Mouse (Mus musculus) hindbrain, embryonic 11.5 days (tissue): ENCODE measurements at regions not wholly inside any gene's neighbourhood (a gene's known extent, or its start where the extent isn't known, plus 50 kb on each side); places are given as distances from the start of the nearest gene placed in this dataset.
A peak's percentile ranks its signal among the peaks of the same experiment; 100 is the strongest.

Experiments
- ATAC-seq: fragments of 200-750 bp; cut with Nextera tagmentation; 2 replicates; pipeline ENCODE4 v1.8.0; 2017; ENCODE audit warnings: mild to moderate bottlenecking, moderate TSS enrichment, moderate library complexity; ENCODE audit not compliant: low FRiP score
- DNase-seq: peaks from one replicate; pipeline ENCODE4 v3.0.0-alpha.2; 2015; ENCODE audit warnings: low spot score
- H3K27ac ChIP-seq: fragments of 300-500 bp; sonication (generic); 2 replicates; pipeline ENCODE4 v1.5.1; 2014; ENCODE audit warnings: mild to moderate bottlenecking, low read depth, low read length
- H3K27me3 ChIP-seq: fragments of 300-500 bp; sonication (generic); 2 replicates; pipeline ENCODE4 v1.6.1; 2014; ENCODE audit warnings: mild to moderate bottlenecking, low read length, moderate library complexity, mixed read lengths; ENCODE audit not compliant: control insufficient read depth, insufficient read depth
- H3K36me3 ChIP-seq: fragments of 300-500 bp; sonication (generic); 2 replicates; pipeline ENCODE4 v1.6.1; 2014; ENCODE audit warnings: mild to moderate bottlenecking, low read length, moderate library complexity, mixed read lengths; ENCODE audit not compliant: control insufficient read depth, insufficient read depth
- H3K4me1 ChIP-seq: fragments of 300-500 bp; sonication (generic); replicated peaks from 2 replicates; pipeline ENCODE4 v1.6.1; 2014; ENCODE audit warnings: low read length, mixed read lengths; ENCODE audit not compliant: control insufficient read depth, insufficient read depth
- H3K4me2 ChIP-seq: fragments of 300-500 bp; sonication (generic); replicated peaks from 2 replicates; pipeline ENCODE4 v1.6.1; 2014; ENCODE audit warnings: mild to moderate bottlenecking, low read depth, low read length
- H3K4me3 ChIP-seq: fragments of 300-500 bp; sonication (generic); 2 replicates; pipeline ENCODE4 v1.5.1; 2014; ENCODE audit warnings: low read depth, low read length
- H3K9ac ChIP-seq: fragments of 300-500 bp; sonication (generic); 2 replicates; pipeline ENCODE4 v1.6.1; 2014; ENCODE audit warnings: low read depth, low read length
- H3K9me3 ChIP-seq: fragments of 300-500 bp; sonication (generic); 2 replicates; pipeline ENCODE4 v1.6.1; 2016; ENCODE audit warnings: low read length; ENCODE audit not compliant: control insufficient read depth
- WGBS: fragments of 180-500 bp; shearing (Covaris S2); extraction: QIAGEN DNeasy Blood & Tissue Kit; methylation state at CpG from one replicate; pipeline ENCODE4 v1.1.7; 2014; 5-methylcytosine and 5-hydroxymethylcytosine counted together

DNA sequence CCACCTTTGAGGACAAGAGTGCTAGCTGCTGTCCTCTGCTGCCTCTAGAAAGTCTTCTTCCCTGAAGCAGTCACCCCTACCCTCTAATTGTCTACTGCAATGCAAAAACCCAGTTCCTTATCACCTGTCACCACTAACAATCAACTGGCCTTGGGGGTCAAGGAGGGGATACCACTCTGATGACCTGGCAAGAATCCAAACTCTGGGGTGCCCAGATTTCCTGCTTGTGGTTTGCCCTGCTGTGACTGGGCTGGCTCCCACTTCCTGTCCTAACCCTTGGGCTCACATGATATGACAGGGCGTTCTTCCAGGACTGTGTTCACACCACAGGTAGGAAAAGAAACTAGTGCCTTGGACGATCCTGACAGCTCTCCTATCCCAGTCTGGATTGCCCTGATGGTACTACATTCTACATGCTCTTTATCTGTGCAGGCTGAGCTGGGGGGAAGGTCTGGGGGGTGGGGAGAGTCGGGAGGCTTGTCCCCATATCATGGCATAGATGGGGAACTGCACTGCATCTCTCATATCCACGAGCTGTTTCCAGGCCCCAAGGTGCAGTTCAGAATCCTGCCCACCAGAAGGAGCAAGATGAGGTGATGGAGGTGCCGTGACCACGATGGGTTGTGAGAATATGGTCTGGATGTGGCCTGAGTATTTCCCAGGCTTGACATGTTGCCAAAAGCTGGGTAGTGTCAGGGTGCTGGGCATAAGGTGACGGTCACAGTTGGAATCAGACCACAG lies 81.0 kb downstream of the Maf start:
- Histone ChIP-seq H3K4me3 (no peak overlapping the region), H3K9ac (no peak overlapping the region), H3K9me3 (no peaks in the 10 kb centered on the region), H3K4me2 (no peak overlapping the region), H3K27me3 (no peaks in the 10 kb centered on the region), H3K27ac (no peak overlapping the region), H3K4me1 (no peaks in the 10 kb centered on the region), H3K36me3 (no peaks in the 10 kb centered on the region)
- DNase-seq (no peak), ATAC-seq (no peak)
- 90% methylated on average over 7 of the region's 7 CpGs for WGBS

- Histone ChIP-seq H3K36me3 (no peaks in the 10 kb centered on the region), H3K4me2 (no peak overlapping the region), H3K27ac (no peak overlapping the region), H3K4me1 (no peaks in the 10 kb centered on the region), H3K9me3 (no peaks in the 10 kb centered on the region), H3K27me3 (no peaks in the 10 kb centered on the region), H3K4me3 (no peak overlapping the region), H3K9ac (no peak overlapping the region)
- WGBS, result 76% methylated on average over 1 of the region's 1 CpGs
- ATAC-seq, result no peak
- DNase-seq, result no peak
Measured at GRCm38 (mm10) chr8:115625072-115625471, 82.5 kb downstream of the Maf start.

- DNase-seq (no peak), ATAC-seq (no peak)
- Histone ChIP-seq H3K27ac (no peak overlapping the region), H3K9ac (no peak overlapping the region), H3K4me2 (no peak overlapping the region), H3K27me3 (no peaks in the 10 kb centered on the region), H3K9me3 (no peaks in the 10 kb centered on the region), H3K36me3 (no peaks in the 10 kb centered on the region), H3K4me1 (no peaks in the 10 kb centered on the region), H3K4me3 (no peak overlapping the region)
- 88% methylated on average over 13 of the region's 13 CpGs for WGBS
Measured at GRCm38 (mm10) chr8:115618049-115618760, 89.4 kb downstream of the Maf start.

DNA sequence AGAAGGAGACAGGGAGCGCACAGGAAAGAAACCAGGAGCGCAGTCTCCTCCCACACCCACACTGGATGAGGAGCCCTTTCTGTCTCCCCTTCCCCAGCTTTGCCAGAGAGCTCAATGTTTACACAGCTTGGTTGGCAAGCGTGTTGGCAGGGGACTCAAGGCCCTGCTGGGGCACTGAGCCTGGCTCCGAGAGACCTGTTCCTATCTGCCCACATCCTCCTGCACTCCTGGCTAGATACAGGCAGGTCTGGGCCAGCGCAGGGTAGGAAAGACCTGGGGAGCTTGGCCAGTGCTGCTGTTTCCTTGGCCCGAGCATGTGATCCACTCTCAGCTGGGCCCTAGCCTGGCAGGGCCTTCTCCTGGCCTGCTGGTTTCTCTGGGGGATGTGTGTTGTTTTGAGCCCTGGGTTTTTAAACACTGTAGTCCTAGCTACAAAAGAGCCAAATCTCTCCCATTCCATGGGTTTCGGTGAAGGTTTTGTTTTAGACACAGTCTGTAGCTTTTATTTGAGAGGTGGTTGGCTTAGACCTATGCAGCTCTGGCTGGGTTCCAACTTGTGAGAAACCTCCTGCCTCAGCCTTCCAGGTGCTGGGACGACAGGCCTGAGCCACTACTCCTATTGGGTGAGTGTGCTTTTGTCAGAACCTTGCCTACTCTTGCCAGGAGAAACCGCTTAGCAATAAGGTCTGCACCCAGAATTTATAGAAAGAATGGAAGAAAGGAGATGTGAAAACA lies 90.6 kb downstream of the Maf start:
- Histone ChIP-seq H3K4me2 (no peak overlapping the region), H3K27ac (no peak overlapping the region), H3K27me3 (no peaks in the 10 kb centered on the region), H3K36me3 (no peaks in the 10 kb centered on the region), H3K4me3 (no peak overlapping the region), H3K9me3 (no peaks in the 10 kb centered on the region), H3K4me1 (no peaks in the 10 kb centered on the region), H3K9ac (no peak overlapping the region)
- no peak for DNase-seq
- ATAC-seq, result no peak
- 87% methylated on average over 9 of the region's 9 CpGs for WGBS

- 80% methylated on average over 5 of the region's 5 CpGs for WGBS
- no peaks in the 10 kb centered on the region for H3K36me3 ChIP-seq
- H3K4me2 ChIP-seq, result no peak overlapping the region
- DNase-seq, result no peak
- H3K4me3 ChIP-seq, result no peak overlapping the region
- H3K9me3 ChIP-seq, result no peaks in the 10 kb centered on the region
- H3K27me3 ChIP-seq, result no peaks in the 10 kb centered on the region
- H3K27ac ChIP-seq, result no peak overlapping the region
- no peak for ATAC-seq
- H3K4me1 ChIP-seq, result no peaks in the 10 kb centered on the region
- H3K9ac ChIP-seq, result no peak overlapping the region
Measured at GRCm38 (mm10) chr8:115613946-115614584, 93.5 kb downstream of the Maf start.

- Histone ChIP-seq H3K4me1 (no peaks in the 10 kb centered on the region), H3K4me2 (no peak overlapping the region), H3K9me3 (no peaks in the 10 kb centered on the region), H3K27ac (no peak overlapping the region), H3K4me3 (no peak overlapping the region), H3K36me3 (no peaks in the 10 kb centered on the region), H3K27me3 (no peaks in the 10 kb centered on the region), H3K9ac (no peak overlapping the region)
- DNase-seq, result no peak
- no peak for ATAC-seq
- WGBS, result 73% methylated on average over 3 of the region's 3 CpGs
Measured at GRCm38 (mm10) chr8:115612119-115612518, 95.5 kb downstream of the Maf start.

- H3K4me1 ChIP-seq, result no peaks in the 10 kb centered on the region
- H3K4me2 ChIP-seq, result no peak overlapping the region
- ATAC-seq (no peak), DNase-seq (no peak)
- H3K27ac ChIP-seq, result no peak overlapping the region
- no peaks in the 10 kb centered on the region for H3K27me3 ChIP-seq
- H3K9ac ChIP-seq, result no peak overlapping the region
- H3K4me3 ChIP-seq, result no peak overlapping the region
- no peaks in the 10 kb centered on the region for H3K36me3 ChIP-seq
- no peaks in the 10 kb centered on the region for H3K9me3 ChIP-seq
- WGBS, result 88% methylated on average over 6 of the region's 6 CpGs
Measured at GRCm38 (mm10) chr8:115599771-115600170, 107.8 kb downstream of the Maf start.

GRCm38 (mm10) chr8:115597226-115597953 lies 110.2 kb downstream of the Maf start:
- Histone ChIP-seq H3K4me2 (no peak overlapping the region), H3K36me3 (no peaks in the 10 kb centered on the region), H3K9ac (no peak overlapping the region), H3K27ac (no peak overlapping the region), H3K9me3 (no peaks in the 10 kb centered on the region), H3K4me3 (no peak overlapping the region), H3K4me1 (no peaks in the 10 kb centered on the region), H3K27me3 (no peaks in the 10 kb centered on the region)
- 66% methylated on average over 10 of the region's 10 CpGs for WGBS
- ATAC-seq (no peak), DNase-seq (peak; percentile 5)
